Comparison of ENCODE assay signal across 7 mouse cellular contexts in the genomic region with DNA sequence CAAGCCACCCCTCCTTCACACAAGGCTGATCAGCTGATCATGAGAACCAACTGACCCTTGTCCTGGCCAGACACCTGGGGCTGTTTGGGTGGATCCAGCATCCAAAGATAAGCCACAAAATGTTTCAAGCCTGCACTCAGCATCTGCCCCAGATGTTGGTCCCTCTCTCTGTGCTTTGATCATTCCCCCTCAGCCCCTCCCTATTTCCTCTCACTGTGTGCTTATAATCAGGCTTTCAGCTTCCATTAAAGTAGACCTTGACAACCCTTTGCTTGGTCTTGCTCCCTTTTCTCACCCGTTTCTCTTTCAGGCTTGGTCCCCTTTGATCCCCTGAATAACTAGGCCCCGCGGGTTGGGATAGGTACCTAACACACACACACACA. TPM values are rescaled to one million over a fixed set of nuclear protein-coding genes. Genes with fewer than 3 reads are reported as not detected.
DNase-seq lines count a peak whose midpoint lies in the region; ATAC-seq and TF ChIP-seq lines count a peak whose summit lies in the region.
"Not testable (repeated sequence)": the region's sequence is repeated elsewhere in the genome, so short reads cannot be mapped to it uniquely, and the experiment has no call there.

No protein-coding gene starts in this region.

- H3K9ac ChIP-seq in MEL (ENCODE audit: control insufficient read depth, low read depth, low read length, poor library complexity, severe bottlenecking), result peak overlapping the region; percentile 62
- H3K9ac ChIP-seq in liver, embryonic 12.5 days; liver, embryonic 15.5 days: not testable (repeated sequence)

- DNase-seq in CD4-positive helper T cell, adult 2 months (ENCODE audit: low read depth, low spot score), result peak; percentile 57
- not testable (repeated sequence) for DNase-seq in MEL (ENCODE audit: low read depth, low spot score); spleen, adult 2 months (ENCODE audit: low read depth in 1 of 2, low spot score in 2 of 2)
- DNase-seq in liver, result peak; percentile 27
- peak; percentile 68 for DNase-seq in thymus, postnatal 14 days

- TF ChIP-seq POLR2A in MEL (IDR thresholded peaks at IDR 0.05; ENCODE audit: control insufficient read depth in 1 of 2, insufficient read depth in 1 of 2, low read depth in 1 of 2, low read length in 2 of 2, poor library complexity in 1 of 2); spleen, adult 2 months (IDR thresholded peaks at IDR 0.05; ENCODE audit: low read depth, low read length): not testable (repeated sequence)

- H3K4me1 ChIP-seq in MEL (ENCODE audit: control insufficient read depth in 1 of 2, insufficient read depth in 2 of 2, low read length in 2 of 2), result peaks cover 34 to 50% of the 10 kb centered on the region in 2 experiments
- peaks cover 74% of the 10 kb centered on the region for H3K4me1 ChIP-seq in liver, embryonic 12.5 days
- H3K4me1 ChIP-seq in liver, embryonic 15.5 days (replicated peaks), result peaks cover 72% of the 10 kb centered on the region
- peaks cover 30% of the 10 kb centered on the region for H3K4me1 ChIP-seq in spleen, adult 2 months (ENCODE audit: control insufficient read depth, insufficient read depth, insufficient read length)

- not testable (repeated sequence) for TF ChIP-seq RAD21 in MEL (IDR thresholded peaks at IDR 0.05; ENCODE audit: low read depth, low read length)

- H3K27me3 ChIP-seq in MEL (ENCODE audit: control insufficient read depth in 1 of 2, insufficient read depth in 2 of 2, low read length in 2 of 2); liver, embryonic 12.5 days (replicated peaks); liver, embryonic 15.5 days; spleen, adult 2 months (ENCODE audit: control insufficient read depth, insufficient read depth, low read length): not testable (repeated sequence)

- peak overlapping the region; percentile 90 for H3K27ac ChIP-seq in MEL (ENCODE audit: control insufficient read depth, low read depth, low read length)
- peak overlapping the region; percentile 70 for H3K27ac ChIP-seq in liver, embryonic 12.5 days
- H3K27ac ChIP-seq in liver, embryonic 15.5 days (replicated peaks), result peak overlapping the region; percentile 74
- peak overlapping the region; percentile 78 for H3K27ac ChIP-seq in spleen, adult 2 months (ENCODE audit: insufficient read depth, low read length)

- ATAC-seq in liver, embryonic 12.5 days; liver, embryonic 15.5 days (ENCODE audit: insufficient read depth): not testable (repeated sequence)

- peaks cover 0 to 47% of the 10 kb centered on the region in 2 experiments; a peak in 2 of 4 replicates for H3K36me3 ChIP-seq in MEL (ENCODE audit: control insufficient read depth in 1 of 2, insufficient read depth in 2 of 2, low read length in 2 of 2)
- not testable (repeated sequence) for H3K36me3 ChIP-seq in liver, embryonic 12.5 days; liver, embryonic 15.5 days (replicated peaks); spleen, adult 2 months (ENCODE audit: control insufficient read depth, insufficient read depth, low read length)

- H3K79me2 ChIP-seq in MEL (ENCODE audit: control insufficient read depth, insufficient read depth, low read length, poor library complexity), result not testable (repeated sequence)

- not testable (repeated sequence) for TF ChIP-seq CTCF in MEL (IDR thresholded peaks at IDR 0.05 in 2 of 3, conservative IDR thresholded peaks at IDR 0.05 in 1 of 3; ENCODE audit: control insufficient read depth in 1 of 3, insufficient read depth in 1 of 3, low read depth in 2 of 3, low read length in 3 of 3, poor library complexity in 1 of 3, severe bottlenecking in 1 of 3); spleen, adult 2 months (IDR thresholded peaks at IDR 0.05; ENCODE audit: extremely low read depth, insufficient read depth, insufficient read length, insufficient replicate concordance)

- WGBS in liver, embryonic 12.5 days (ENCODE audit: insufficient replicate concordance), result 76% methylated on average over 3 of the region's 3 CpGs
- 87% methylated on average over 3 of the region's 3 CpGs for WGBS in liver, embryonic 15.5 days (ENCODE audit: insufficient replicate concordance)
- WGBS in spleen, adult 2 months, result 82% methylated on average over 3 of the region's 3 CpGs

- peak overlapping the region; percentile 17 to 62 for H3K4me3 ChIP-seq in MEL (ENCODE audit: control insufficient read depth in 1 of 2, insufficient read depth in 1 of 2, low read depth in 2 of 2, low read length in 2 of 2)
- H3K4me3 ChIP-seq in liver, embryonic 12.5 days; liver, embryonic 15.5 days (replicated peaks); spleen, adult 2 months (ENCODE audit: extremely low read depth, insufficient read depth, insufficient read length): not testable (repeated sequence)

- peak overlapping the region; percentile 29; the same call in 1 of the 2 replicates for H3K4me2 ChIP-seq in liver, embryonic 12.5 days
- H3K4me2 ChIP-seq in liver, embryonic 15.5 days, result peak overlapping the region; percentile 42

- TF ChIP-seq EP300 in MEL (IDR thresholded peaks at IDR 0.05; ENCODE audit: low read depth in 1 of 2, low read length in 2 of 2), result peak in 1 of 2 experiments; percentile 23; a peak in 1 of 4 replicates

- H3K9me3 ChIP-seq in MEL (replicated peaks; ENCODE audit: insufficient read depth, low read length); liver, embryonic 12.5 days (replicated peaks); liver, embryonic 15.5 days (replicated peaks): not testable (repeated sequence)

TF ChIP-seq in MEL, 35 proteins besides CTCF, POLR2A, EP300 and RAD21:
- TF ChIP-seq USF1 (IDR thresholded peaks at IDR 0.05; ENCODE audit: low read depth, low read length) (0 out of 2 replicates have a peak, but pooled peaks have one; percentile 0), MAX (IDR thresholded peaks at IDR 0.05; ENCODE audit: low read length) (0 out of 2 replicates have a peak, but pooled peaks have one; percentile 10)

RNA-seq across cellular contexts. Expression of a gene that starts 58.4 kb away (rescaled TPM):
- 9.9 and 16.9 TPM in 2 replicates for total RNA-seq in MEL (2012; rRNA removed)
- polyA plus RNA-seq in MEL (2012; ENCODE audit: insufficient read depth in 1 of 2, insufficient read length in 2 of 2, low read depth in 1 of 2, low replicate concordance in 2 of 2, missing spikeins in 1 of 2), result 100 to 1,000 TPM in 1 of 2 experiments, 10 to 100 TPM in 1; 21.4 to 275 TPM
- 26.2 and 28.9 TPM in 2 replicates for polyA plus RNA-seq in liver, embryonic 12.5 days (2016; fragmentation: Nextera tagmentation; extraction: Ambion mirVana)
- 20.1 and 22.1 TPM in 2 replicates for polyA plus RNA-seq in liver, embryonic 15.5 days (2015; fragmentation: Nextera tagmentation; extraction: Ambion mirVana)
- polyA plus RNA-seq in spleen, adult 2 months (2012; rRNA removed), result 48.6 and 52.5 TPM in 2 replicates
